Mouse (Mus musculus) 416B (cell line): ENCODE measurements around the gene Pnldc1.
"Not testable (repeated sequence)": the region's sequence is repeated elsewhere in the genome, so short reads cannot be mapped to it uniquely, and the experiment has no call there.

ENCODE experiments used
- DNase-seq: peaks from one replicate; pipeline ENCODE4 v3.0.0; 2011; ENCODE audit warnings: low read depth

Pnldc1 gene

DNA sequence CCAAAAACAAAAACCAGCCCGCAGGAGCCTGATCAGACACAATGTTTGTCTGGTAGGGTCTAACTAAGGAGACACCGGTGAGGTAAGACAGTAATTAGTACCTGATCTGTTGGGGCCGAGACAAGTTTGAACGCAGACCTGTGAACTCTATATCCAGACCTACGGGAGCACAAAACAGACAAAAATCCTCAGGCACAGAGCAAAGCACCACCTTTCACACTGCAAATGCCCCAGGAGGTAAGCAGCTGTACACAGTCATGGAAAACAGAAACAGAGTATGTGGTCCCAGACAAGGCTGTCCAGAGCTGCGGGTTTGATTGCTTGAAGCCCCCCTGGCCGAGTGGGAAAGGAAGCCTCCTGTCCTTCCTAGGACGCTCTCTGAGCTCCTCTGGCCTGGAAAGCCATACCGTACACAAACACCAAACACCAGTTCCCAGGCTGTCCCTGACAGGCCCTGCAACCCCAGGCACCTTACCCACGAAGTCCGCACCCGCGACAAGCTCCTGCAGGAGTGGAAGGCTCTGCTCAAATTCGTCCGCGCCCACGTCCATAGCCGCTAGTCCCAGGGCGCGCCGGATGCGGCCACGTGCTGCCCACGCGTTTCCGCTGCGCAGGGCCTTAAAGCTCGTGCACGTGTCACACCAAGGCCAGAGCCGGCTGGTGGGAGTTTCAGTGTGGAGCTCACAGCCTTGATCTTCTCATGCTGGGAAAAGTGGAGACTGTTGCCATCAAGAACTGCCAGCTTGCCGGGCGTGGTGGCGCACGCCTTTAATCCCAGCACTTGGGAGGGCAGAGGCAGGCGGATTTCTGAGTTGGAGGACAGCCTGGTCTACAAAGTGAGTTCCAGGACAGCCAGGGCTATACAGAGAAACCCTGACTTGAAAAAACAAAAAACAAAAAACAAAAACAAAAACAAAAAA is at the start of gene Pnldc1:
Gene Pnldc1 (minus strand): TSS at position 870 of the 920 bp plus-strand sequence.
- DNase-seq = no peak

DNA sequence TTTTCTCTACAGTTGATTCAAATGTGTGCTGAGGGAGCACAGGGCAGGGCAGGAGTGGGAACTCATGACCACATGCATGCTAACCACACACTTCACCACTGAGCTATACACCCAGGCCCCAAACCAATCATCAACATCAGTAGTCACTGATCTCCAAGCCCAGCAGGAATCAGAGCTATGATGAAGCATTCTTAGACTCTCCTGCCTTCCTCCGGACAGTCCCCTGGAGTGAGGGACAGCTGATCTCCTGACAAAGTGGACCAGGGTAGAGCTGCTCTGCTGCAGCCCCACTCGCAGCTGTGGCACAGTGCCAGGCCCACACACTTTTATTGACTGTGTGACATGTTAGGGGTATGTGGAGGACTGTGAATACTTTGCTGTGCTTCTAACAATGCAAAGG is 49.3 kb upstream of the Pnldc1 start:
- peak; percentile 48 for DNase-seq

DNA sequence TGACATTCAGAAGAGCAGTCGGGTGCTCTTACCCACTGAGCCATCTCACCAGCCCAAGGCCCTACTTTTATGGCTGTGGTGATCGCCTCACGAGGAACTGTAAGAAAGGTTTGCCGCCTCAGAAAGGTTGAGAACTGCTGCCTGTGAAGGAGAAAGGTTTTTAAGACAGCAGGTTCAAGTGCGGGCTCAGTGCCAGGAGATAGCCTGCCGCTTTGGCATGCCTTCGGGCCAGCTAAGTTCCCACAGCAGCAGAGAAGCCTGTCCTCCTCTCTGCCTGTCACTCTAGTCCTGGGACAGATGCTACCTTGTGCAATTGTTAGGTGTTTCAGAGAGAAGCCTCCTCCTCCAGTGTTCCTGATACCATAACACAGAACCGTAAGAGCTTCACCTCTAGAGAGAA is 46.6 kb upstream of the Pnldc1 start:
- DNase-seq = no peak

DNA sequence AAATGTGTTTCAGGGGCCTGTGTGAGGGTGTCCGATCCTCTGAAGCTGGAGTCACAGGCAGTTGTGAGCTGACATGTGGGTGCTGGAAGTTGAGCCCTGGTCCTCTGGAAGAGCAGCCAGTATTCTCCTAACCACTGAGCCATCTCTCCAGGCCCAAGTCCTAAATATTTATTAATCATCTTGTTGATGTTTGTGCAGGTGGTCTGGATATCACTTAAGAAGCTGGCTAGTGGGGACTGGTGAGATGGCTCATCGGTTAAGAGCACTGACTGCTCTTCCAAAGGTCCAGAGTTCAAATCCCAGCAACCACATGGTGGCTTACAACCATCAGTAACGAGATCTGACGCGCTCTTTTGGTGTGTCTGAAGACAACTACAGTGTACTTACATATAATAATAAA is 39.6 kb upstream of the Pnldc1 start:
- DNase-seq = no peak

DNA sequence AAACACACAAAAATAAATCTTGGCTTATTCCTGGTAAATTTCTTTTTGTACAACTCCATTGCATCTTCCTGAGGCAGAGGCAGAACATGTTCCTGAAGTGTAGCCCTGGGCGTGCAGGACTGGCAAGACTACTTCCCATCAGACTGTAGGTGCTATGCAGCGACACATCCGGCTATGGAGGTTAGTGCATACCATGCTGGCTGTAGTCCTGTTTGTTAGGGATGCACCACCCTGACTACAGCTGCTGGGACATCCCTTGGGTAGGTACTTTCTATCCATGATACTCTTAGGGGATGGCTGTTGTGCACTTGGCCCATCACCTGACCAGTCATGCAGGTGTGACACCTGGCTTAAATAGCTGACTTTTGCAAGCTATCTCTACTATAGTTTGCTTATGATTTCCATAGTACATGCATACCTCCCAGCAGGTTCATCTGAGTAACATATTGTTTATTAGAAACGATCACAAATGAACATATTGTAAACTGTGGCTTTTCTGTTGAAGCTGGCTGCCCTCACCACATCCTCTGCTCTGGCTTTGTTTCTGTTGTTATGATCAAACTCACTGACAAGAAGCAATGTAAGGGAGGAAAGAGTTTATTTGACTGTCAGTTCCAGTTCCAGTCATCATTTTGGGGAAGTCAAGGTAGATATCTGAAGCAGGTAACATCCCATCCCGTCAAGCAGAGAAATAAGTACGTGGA is 32.6 kb upstream of the Pnldc1 start:
- no peak for DNase-seq

DNA sequence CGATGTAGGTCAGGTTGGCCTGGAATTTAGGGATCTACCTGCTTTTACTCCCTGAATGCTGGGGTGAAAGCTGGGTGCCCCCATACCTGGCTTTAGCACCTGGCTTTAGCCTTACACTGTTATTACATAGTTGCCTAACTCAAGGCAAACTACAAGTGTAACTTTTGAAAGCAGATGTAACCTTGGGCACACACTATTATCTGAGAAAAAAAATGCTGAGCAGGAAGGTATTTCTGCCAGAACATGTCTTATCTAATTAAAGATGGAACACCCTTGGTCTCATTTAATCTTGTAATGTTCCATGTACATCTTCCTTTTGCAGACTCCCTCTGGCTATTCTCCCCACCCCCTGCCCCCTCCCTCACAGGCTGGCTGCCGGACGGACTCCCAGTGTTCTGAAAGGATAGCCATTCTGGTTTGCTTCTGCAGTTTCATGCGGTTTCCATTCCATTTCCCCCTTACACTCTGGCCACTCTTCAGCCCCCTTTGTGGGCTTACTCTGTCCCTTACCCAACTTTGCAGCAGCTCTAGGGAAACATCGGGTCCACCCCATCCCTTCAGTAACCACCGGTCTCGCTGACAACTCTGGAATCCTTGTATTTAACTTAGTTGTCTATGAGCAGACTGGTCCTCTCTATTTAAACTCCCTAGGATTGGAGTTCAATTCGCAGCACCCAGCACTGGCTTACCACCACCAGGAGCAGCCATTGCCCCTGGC is 31.7 kb upstream of the Pnldc1 start:
- no peak for DNase-seq

DNA sequence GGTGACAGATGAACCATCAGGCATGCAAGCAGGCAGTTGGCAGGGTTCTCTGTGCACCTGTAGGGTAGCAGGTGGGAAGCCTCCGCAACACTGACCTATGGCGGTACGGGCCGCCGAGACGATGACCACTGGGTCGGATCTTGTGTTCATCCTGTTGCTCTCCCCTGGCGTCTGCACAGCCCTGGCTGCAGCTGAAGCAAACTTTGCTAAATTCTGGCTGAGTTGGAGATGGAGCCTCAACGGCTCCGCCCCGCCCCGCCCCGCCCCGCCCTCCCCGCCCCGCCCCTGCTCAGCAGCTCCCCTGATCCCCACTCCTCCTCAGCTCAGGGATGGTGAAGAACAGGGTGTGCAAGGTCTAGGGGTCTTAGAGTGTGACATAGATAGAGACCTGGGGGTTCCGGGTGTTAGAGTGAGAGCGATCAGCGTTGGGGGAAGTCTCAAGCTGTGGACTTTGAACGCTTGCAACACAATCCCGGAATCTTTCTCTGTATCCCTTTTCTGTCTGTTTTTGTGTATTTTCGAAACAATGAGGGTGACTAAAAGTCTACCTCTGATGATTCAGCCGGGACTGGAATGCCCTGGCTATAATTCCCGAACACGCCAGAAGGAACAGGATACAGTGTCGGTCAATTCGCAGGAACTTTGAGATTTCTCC is 30.2 kb upstream of the Pnldc1 start, which contains the start of gene Acat3:
Gene Acat3 (minus strand): TSS at position 450 of the 655 bp plus-strand sequence.
- DNase-seq = no peak

DNA sequence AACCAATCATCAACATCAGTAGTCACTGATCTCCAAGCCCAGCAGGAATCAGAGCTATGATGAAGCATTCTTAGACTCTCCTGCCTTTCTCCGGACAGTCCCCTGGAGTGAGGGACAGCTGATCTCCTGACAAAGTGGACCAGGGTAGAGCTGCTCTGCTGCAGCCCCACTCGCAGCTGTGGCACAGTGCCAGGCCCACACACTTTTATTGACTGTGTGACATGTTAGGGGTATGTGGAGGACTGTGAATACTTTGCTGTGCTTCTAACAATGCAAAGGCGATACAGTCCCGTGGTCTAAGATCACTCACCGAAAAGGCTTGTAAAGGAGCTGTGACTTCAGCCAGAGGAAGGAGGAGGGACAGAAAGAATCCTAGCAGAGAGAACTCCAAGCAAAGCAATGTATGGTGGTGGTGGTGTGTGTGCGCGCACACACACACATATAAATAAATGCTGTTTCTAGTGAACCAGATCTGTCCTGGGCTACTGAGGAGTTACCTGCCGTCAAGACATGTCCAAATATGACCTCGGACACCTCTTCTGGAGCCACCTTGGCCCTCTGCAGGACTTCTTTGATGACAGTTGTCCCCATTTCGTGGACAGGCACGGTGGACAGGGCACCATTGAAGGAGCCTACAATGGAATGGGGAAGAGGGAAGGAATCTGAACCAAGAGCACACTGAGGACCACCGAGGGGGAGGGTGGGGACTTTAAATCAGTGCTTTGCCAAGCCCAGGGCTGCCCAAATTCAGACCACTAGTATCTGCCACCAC is 29.5 kb upstream of the Pnldc1 start:
- not testable (repeated sequence) for DNase-seq

DNA sequence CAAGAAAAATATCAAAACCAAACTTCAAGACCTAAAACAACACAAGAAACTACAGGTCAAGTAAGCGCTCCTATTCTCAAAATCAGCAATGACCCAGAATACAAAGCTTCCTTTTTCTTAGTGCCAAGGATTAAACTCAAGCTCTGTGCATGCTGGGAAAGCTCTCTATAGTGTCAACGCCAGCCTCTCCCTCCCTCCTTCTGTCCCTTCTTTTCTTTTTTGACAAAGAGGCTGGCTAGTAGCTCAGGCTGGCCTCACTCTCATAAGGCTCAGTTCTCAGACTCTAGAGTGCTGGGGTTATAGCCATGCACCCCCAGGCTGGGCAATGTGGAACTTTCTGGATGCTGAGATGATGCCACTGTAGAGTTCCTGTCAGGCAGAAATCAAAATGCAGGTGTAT is 28.0 kb upstream of the Pnldc1 start:
- DNase-seq = no peak

DNA sequence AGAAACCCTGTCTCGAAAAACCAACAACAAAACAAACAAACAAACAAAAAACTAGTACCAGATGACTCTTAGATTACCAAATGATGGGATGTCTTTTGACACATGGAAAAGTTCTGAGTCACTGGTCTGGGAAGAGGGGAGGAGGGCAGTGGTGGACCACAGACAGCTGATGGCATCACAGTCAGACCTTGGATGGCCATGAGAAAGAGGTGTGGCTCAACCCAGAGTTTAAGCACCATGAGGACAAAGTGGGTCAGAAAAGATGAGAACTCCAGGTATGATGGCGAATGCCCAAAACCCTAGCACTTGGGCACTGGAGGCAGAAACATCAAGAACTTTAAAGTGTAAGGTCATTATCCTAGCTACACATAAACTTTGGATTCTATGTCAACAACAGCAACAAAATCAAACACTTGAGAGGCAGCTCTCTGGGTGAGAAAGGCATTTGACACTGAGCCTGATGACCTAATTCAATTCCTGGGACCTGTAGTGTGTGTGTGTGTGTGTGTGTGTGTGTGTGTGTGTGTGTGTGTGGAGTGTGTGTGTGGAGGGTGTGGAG is 27.5 kb upstream of the Pnldc1 start:
- DNase-seq = no peak

DNA sequence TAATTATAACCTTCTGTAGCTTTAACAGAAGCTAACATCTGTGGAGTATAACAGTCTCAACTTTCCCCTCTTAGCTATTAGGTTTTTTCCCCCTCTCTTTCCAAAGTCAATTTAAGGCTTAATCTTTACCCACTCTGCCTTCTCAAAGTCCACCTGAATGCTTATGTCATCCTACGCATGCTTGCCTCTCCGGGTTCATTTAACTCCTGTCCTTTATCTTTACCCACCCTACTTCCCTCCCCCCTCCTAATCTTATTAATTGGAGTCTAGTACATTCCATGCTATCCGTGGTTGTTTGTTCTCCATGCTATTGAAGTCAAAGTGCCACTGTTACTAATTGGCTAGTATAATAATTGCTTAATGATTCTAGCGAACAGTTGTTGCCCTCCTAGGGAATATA is 25.7 kb upstream of the Pnldc1 start:
- DNase-seq = no peak

DNA sequence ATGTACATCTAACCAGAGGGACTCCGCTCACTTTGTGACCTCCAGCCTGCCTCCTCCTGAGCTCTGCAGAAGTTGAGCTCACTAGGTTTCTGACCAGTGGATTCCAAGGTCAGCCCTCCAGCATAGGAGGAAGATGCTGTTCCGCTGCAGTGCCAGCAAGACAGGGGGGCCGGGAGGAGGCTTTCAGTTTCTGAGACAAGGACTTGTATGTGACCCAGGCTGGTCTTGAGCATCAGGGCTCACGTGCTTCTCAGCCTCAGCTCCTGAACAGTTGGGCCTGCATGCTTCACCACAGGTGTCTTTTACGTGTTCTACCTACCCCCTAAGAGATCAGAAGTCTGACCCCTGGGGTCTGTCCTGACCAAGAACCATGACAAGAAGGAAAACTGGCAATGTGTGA is 21.5 kb upstream of the Pnldc1 start:
- not testable (repeated sequence) for DNase-seq

DNA sequence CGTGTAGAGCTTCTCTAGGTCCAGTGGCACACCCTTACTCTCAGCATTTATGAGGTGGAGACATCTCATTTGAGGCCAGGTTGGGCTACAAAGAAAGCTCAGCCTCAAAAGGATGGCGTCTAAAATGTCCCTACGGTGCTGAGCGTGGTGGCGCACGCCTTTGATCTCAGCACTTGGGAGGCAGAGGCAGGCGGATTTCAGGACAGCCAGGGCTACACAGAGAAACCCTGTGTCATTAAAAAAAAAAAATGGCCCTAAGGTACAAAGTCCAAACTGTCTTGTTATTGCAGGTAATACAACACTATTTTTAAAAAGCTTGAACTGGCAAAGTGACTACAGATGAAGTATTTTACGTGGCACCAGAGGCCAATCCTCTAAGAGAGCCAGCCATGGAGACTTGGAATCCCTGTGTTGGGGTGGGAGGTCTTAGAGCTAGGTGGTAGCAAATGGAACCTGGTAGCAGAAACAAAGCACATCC is 15.7 kb upstream of the Pnldc1 start:
- no peak for DNase-seq

DNA sequence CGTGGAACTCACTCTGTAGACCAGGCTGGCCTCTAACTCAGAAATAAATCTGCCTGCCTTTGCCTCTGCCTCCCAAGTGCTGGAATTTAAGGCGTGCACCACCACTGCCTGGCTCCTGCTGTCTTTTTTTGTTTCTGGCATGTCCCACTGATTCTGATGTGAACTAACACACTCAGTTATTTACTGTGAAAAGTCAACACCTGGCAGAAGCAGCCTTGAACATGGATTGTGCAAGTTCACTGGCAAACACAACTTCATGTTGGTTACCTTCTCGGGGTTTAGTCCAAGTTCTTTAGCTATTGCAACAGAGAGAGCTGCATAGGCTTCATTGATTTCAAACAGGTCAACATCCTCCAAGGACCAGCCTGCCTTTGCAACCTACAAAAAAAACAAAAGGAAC is 15.0 kb upstream of the Pnldc1 start:
- DNase-seq = no peak

DNA sequence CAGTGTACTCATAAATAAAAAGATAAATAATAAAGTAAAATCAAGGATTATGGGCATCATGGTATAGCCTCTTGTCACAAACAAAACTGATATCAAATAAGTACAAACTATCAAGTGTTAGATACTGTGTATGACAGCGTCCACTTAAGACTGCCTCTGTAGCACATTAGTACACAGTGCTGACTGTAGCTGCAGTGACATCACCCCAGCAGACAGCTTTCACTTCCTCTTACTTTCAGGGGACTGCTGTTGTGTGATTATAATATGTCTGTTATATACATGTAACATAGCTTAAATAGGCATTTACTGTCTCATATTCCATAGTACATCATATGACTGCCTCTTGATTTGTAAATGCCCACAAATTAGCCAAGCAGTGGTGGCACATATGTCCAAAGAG is 11.0 kb upstream of the Pnldc1 start:
- DNase-seq = no peak

DNA sequence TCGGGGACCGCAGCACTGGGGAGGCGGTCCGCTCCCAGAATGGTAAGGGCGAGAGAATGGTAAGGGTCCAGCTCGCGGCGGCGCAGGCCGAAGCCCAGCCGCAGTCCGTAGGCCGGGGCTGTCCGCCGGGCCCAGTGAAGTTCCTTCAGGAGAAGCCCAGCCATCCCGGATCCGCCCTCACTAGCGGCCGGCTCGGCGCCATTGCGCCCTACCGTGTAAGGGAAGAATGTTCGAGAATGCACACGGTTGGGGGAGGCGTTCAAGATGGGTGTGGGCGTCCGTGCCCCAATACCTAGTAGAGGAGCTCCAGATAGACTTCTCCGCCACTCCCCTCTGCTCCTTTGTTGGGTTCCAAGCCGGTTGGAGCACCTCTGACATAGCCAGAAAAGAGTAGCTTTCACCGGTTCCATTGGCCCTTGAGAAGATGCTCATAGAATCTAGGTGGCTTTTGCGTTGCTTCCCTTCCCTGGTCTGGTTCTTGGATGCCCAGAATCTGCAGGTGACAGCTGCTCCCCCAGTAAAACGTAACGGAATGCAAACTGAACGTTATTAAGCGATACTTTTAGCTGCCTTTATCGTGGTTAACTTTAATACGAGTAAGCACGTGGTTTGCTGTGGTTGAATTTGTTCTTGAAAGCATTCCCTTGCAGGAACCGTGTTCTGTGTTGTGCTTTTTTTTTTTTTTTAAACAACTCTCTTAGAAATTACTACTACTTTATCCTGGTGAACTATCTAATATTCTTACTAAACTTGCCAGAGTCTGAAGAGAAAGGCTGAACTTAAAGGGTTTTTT is 6.8 kb upstream of the Pnldc1 start:
- DNase-seq = peak; percentile 51

DNA sequence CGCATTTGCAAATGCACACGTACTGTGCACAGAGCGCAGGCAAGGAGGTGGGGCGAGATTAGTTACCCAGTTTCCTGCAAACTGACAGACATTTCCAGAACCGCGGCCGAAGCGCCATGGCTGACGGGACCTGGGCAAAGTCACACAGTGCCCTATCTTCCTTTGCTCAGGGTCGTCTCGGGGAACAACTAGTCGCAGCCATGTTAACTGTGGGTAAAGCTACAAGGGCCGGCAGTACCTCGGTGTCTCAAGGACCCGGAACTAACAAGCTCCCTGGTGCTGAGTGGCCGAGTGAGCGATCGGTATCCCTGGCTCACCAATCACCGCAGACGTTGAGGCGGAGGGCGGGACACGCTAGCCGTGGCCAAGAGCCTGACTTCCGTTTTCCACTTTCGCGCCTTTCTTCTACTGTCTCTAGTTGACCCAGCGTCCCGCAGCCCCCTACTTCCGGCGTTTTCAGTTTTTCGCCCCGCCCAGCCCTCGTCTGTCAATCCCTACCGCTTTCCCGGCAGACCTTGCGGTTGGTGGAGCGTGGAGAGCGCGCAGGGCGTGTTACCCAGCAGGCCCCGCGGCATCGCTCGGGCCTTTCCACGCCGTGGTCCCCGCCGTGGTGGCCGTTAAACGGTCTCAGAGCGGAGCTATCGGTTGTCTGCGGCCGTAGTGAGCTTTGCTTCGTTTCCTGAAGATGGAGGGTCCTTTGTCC is 6.0 kb upstream of the Pnldc1 start, which contains the start of gene Mrpl18:
Gene Mrpl18 (minus strand): TSS at position 465 of the 703 bp plus-strand sequence.
- peak; percentile 99 for DNase-seq

DNA sequence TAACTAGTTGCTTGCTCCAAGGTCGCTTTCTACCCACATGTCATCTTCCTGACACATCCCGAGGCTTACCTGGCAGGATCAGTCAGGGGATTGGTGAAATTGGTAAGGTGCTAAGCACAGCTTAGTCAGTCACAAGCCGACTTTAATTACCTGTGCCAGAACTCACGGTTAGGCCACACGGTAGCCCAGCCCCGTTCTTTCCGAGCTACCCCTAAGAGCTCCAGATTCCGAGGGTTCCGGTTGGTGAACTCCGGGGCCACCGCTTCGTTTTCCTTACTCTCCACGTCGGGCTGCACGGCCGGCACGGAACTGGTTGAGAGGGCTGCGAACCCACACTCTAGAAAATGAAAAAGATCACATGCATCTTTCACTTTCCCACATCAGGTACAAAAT is 5.5 kb upstream of the Pnldc1 start, which contains the start of gene Tcp1:
Gene Tcp1 (plus strand): TSS at position 214 of the 393 bp plus-strand sequence.
- no peak for DNase-seq

DNA sequence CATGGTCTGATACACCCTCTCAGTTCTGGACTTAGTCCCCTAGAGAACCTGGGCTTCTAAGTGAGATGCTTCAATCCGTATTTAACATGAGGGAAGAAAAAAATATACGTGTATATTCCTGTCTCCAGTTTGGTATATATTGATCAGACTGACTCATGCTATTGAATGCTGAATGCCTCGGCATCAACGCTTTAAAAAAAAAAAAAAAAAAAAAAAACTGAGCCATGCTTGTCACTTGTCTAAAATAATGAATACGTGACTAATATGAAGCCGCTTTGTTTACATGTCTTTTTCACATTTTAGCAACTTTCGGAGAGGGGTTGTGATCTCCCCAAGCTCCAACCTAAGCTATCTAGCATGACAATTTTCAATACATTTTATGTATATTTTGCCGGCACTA is 361 bp upstream of the Pnldc1 start:
- DNase-seq = no peak
